Mouse (Mus musculus) ES-E14 (cell line): ENCODE data around the gene Chst3. TPM values are rescaled to one million over a fixed set of nuclear protein-coding genes. Genes with fewer than 3 reads are reported as not detected.

ENCODE experiments used
- DNase-seq: peaks from one replicate; pipeline ENCODE4 v3.0.0-alpha.2; 2013; ENCODE audit warnings: low read depth, low spot score
- H3K27ac ChIP-seq: 2 replicates; pipeline ENCODE4 v1.5.1; 2012; ENCODE audit warnings: low read depth, mild to moderate bottlenecking, low read length, moderate library complexity, mixed read lengths; ENCODE audit not compliant: poor library complexity, insufficient read depth, severe bottlenecking
- H3K36me3 ChIP-seq: 2 replicates; pipeline ENCODE4 v1.6.1; 2012; ENCODE audit warnings: mild to moderate bottlenecking, low read length, moderate library complexity, mixed read lengths; ENCODE audit not compliant: control insufficient read depth, poor library complexity, insufficient read depth, severe bottlenecking
- H3K4me1 ChIP-seq, 2 experiments: fragments of 150-350 bp in 1 of 2; sonication (generic) in 1 of 2; 2 replicates each; pipeline ENCODE4 v1.6.1; 2012; ENCODE audit warnings: low read length in 2 of 2, mild to moderate bottlenecking in 1 of 2, mixed read lengths in 1 of 2; ENCODE audit not compliant: control insufficient read depth in 2 of 2, insufficient read depth in 2 of 2, poor library complexity in 1 of 2
- H3K4me3 ChIP-seq, 2 experiments: fragments of 150-350 bp in 1 of 2; sonication (generic) in 1 of 2; 2 replicates each; pipeline ENCODE4 v1.5.1; 2012; ENCODE audit warnings: low read length in 2 of 2, low read depth in 1 of 2, mild to moderate bottlenecking in 1 of 2, mixed read lengths in 1 of 2; ENCODE audit not compliant: insufficient read depth in 1 of 2, poor library complexity in 1 of 2, severe bottlenecking in 1 of 2
- H3K9ac ChIP-seq: 2 replicates; pipeline ENCODE4 v1.6.1; 2012; ENCODE audit warnings: low read depth, mild to moderate bottlenecking, low read length, mixed read lengths; ENCODE audit not compliant: poor library complexity, insufficient read depth, severe bottlenecking
- H3K9me3 ChIP-seq: fragments of 150-350 bp; sonication (generic); 2 replicates; pipeline ENCODE4 v1.6.1; 2012; ENCODE audit warnings: low read depth, mild to moderate bottlenecking, low read length; ENCODE audit not compliant: control insufficient read depth, insufficient read depth
- CHD2 ChIP-seq: IDR thresholded peaks from 2 replicates; pipeline ENCODE4 v1.6.1; 2014; ENCODE audit warnings: mild to moderate bottlenecking, low read depth, low read length, inconsistent platforms
- HCFC1 ChIP-seq: IDR thresholded peaks from 2 replicates; pipeline ENCODE4 v1.6.1; 2012; ENCODE audit warnings: low read length, inconsistent platforms, borderline replicate concordance; ENCODE audit not compliant: insufficient read depth
- MAFK ChIP-seq: IDR thresholded peaks from 2 replicates; pipeline ENCODE4 v1.6.1; 2014; ENCODE audit warnings: mild to moderate bottlenecking, low read depth, low read length, inconsistent platforms; ENCODE audit not compliant: insufficient read depth
- ZC3H11A ChIP-seq: IDR thresholded peaks from 2 replicates; pipeline ENCODE4 v1.6.1; 2012; ENCODE audit warnings: low read depth, mild to moderate bottlenecking, inconsistent platforms, low read length, borderline replicate concordance
- ZNF384 ChIP-seq: IDR thresholded peaks from 2 replicates; pipeline ENCODE4 v1.6.1; 2012; ENCODE audit warnings: low read depth, low read length, inconsistent platforms
- in situ Hi-C, 2 experiments: fragments of 600-800 bp; cut with MboI; formaldehyde crosslinking; loops; one replicate each; pipeline ENCODE4 v1.15.1; 2025; ENCODE audit warnings: low sequenced_read_pairs in 2 of 2, inconsistent platforms in 1 of 2; ENCODE audit not compliant: unreplicated experiment in 2 of 2
- total RNA-seq: library from RNA; depleted of rRNA; stranded (reverse); fragments of 300-350 nt; gene quantifications from 2 replicates; pipeline ENCODE4 v1.2.3, GENCODE M21; 2012

Gene Chst3
- total RNA-seq, 1 experiment = 1.8 TPM

DNA sequence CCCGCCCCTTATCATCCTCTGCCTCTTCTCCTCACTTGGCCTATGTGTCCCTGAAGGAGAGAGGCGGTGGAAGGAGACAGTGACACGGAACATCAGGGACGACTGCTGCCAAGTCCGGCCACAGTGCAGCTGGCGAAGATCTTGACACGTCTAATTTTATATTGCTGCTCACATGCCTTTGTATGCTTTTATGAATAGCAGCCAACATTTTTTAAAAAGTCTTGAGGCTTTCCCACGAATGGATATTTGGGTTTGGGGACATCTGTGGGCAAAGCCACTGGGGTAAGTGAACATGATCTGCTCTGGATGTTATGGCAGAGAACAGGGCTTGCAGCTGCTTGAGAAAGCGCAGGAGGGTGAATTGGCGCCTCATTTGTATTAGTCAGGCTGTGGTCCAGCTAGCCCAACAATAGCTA is 21.6 kb downstream of the Chst3 start:
- no peak overlapping the region for H3K4me3 ChIP-seq
- H3K9me3 ChIP-seq = no peaks in the 10 kb centered on the region
- no peak overlapping the region for H3K9ac ChIP-seq
- peaks cover 0 to 15% of the 10 kb centered on the region in 2 experiments; a peak in 2 of 4 replicates for H3K4me1 ChIP-seq
- DNase-seq = no peak
- TF ChIP-seq HCFC1 = no peak
- no peak for TF ChIP-seq MAFK
- TF ChIP-seq ZC3H11A = no peak
- no peak for TF ChIP-seq ZNF384
- H3K36me3 ChIP-seq = no peaks in the 10 kb centered on the region
- H3K27ac ChIP-seq = no peak overlapping the region
- in situ Hi-C loops = no loop called here

DNA sequence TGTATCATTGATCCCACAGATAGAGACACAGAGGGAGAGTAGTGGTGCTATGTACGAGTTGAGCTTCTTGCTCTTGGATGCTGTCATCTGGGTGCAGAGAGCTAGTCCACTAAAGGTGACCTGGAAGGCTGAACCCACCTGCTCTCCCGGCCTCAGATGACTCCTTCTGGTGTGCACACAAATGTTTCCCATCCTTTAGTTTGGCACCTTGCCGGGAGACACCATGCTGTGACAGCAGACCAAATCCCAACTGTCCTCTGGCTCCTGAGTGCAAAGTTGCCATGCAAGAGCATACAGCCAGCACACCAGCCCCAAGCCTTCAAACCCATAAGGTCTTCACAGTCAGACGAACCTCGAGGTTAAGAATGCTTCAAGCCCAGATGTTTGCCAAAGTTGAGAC is 22.1 kb downstream of the Chst3 start:
- DNase-seq = no peak
- Histone ChIP-seq H3K4me3 (no peak overlapping the region), H3K4me1 (peaks cover 2 to 15% of the 10 kb centered on the region in 2 experiments; a peak in 2 of 4 replicates), H3K27ac (no peak overlapping the region), H3K9ac (no peak overlapping the region), H3K9me3 (no peaks in the 10 kb centered on the region), H3K36me3 (no peaks in the 10 kb centered on the region)
- in situ Hi-C loops = no loop called here
- TF ChIP-seq ZNF384 (no peak), ZC3H11A (no peak), MAFK (no peak), CHD2 (no peak), HCFC1 (no peak)

DNA sequence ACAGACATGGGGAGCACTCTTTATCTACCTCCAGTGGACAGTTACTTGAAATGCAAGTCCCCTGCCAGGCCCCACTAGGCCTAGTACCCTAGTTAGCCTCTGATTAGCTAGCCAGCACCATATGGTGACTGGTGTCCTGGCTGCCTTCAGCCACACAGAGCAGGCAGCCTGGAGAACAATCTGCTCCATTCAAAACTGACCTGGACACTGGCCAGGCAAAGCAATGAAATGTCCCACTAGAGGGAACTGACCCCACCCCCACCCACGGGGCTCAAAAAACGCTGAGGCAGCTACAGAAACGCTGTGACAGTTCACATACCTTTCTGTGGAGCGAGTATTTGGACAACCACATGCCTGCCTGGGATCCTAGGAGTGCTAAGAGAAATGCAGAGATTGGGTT is 24.0 kb downstream of the Chst3 start:
- DNase-seq = no peak
- Histone ChIP-seq H3K9ac (no peak overlapping the region), H3K36me3 (no peaks in the 10 kb centered on the region), H3K4me3 (no peak overlapping the region), H3K27ac (no peak overlapping the region), H3K4me1 (peaks cover 2 to 17% of the 10 kb centered on the region in 2 experiments; a peak in 2 of 4 replicates), H3K9me3 (no peaks in the 10 kb centered on the region)
- TF ChIP-seq ZC3H11A = no peak
- TF ChIP-seq ZNF384 = no peak
- no peak for TF ChIP-seq MAFK
- TF ChIP-seq HCFC1 = no peak
- no peak for TF ChIP-seq CHD2
- in situ Hi-C loops = no loop called here

DNA sequence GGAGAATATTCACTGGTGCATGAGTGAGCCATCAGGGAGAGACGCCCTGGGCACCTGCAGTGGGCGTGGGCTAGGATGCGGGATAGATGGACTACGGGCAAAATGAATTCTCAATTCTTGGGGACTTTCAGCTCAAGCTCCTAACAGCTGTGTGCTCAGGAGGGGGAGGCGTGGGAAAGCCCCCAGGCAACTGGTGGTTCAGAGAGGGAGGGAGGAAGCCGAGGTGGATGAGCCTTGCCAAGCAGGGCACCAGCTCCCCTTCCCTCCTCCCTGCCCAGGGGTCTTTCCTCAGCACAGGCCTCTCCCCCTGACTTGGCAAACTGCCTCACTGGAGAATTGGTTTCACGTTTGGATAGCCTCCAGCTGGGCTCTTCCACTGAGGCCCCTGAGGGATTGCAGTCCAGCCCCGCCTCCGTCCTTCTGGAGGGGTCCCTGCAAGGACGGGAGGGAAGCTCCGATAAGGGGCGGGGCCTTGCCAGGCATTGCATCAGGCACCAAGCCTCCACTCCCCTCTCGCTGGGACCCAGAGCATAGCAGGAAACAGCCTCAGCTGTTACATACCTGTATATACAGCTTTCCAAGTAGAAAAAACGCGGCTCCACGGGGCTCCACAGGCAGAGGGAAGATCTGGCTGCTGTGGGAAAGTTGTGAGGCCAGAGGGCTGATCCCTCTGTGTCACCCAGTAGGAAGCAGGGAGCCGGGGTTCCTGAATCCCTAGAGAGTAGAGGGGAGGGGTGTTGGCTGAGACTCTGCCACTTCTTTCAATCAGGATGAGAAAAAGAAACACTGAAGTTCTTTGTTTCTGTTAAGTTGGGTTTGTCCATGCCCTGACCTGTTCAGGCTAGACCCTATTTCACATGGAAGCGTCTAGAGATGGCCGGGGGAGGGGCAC is 25.3 kb downstream of the Chst3 start:
- H3K27ac ChIP-seq = peak overlapping the region; percentile 47; the same call in 1 of the 2 replicates
- no peak for DNase-seq
- peak overlapping the region in 1 of 2 experiments; percentile 63; a peak in 3 of 4 replicates for H3K4me3 ChIP-seq
- peak overlapping the region; percentile 67 for H3K9ac ChIP-seq
- no peaks in the 10 kb centered on the region for H3K36me3 ChIP-seq
- TF ChIP-seq ZNF384 = no peak
- TF ChIP-seq MAFK = no peak
- TF ChIP-seq HCFC1 = no peak
- TF ChIP-seq ZC3H11A = no peak
- no peak for TF ChIP-seq CHD2
- in situ Hi-C loops = no loop called here
- no peaks in the 10 kb centered on the region for H3K9me3 ChIP-seq
- H3K4me1 ChIP-seq = peaks cover 2 to 17% of the 10 kb centered on the region in 2 experiments; a peak in 2 of 4 replicates
